ENCODE assay signal across 14 mouse cellular contexts in the genomic region with DNA sequence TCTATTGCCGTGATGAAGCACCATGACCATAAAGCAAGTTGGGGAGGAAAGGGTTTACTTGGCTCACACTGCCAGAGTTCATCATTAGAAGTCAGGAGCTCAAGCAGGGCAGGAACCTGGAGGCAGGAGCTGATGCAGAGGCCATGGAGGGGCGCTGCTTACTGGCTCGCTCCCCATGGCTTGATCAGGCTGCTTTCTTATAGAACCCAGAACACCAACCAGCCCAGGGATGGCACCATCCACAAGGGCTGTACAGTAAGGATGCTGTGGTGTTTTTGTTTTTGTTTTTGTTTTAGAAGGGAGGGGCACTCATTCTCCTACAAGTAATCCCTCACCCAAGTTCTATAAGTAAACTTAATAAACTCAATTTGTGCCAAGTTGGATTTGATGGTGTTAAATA.
"Had no signal": no experiment of that assay in that cellular context is flagged by ENCODE, and none has a peak within 500 bp of the region (broad histone marks: within the 10 kb centered on the region; RNA-seq: fewer than 3 reads in every experiment).

No protein-coding gene starts in this region.

- H3K4me3 ChIP-seq: limb, embryonic 13.5 days; liver, embryonic 12.5 days; myocyte; neural tube, embryonic 15.5 days had no signal

- H3K9me3 ChIP-seq: limb, embryonic 13.5 days; liver, embryonic 12.5 days; neural tube, embryonic 15.5 days had no signal

- H3K4me2 ChIP-seq: limb, embryonic 13.5 days; liver, embryonic 12.5 days; lung, embryonic 14.5 days; neural tube, embryonic 15.5 days had no signal

- H3K9ac ChIP-seq: limb, embryonic 13.5 days; liver, embryonic 12.5 days; lung, embryonic 14.5 days; neural tube, embryonic 15.5 days had no signal

- ATAC-seq: liver, embryonic 12.5 days had no signal

- H3K27me3 ChIP-seq: limb, embryonic 13.5 days; liver, embryonic 12.5 days; neural tube, embryonic 15.5 days had no signal

- H3K36me3 ChIP-seq: limb, embryonic 13.5 days; liver, embryonic 12.5 days; neural tube, embryonic 15.5 days had no signal

- H3K27ac ChIP-seq: limb, embryonic 13.5 days; liver, embryonic 12.5 days; neural tube, embryonic 15.5 days; stomach, postnatal 0 days had no signal

- DNase-seq: kidney, adult 9 months; kidney, postnatal 10 days; kidney, postnatal 4 days; left cerebral cortex, postnatal 4 days; lung, embryonic 14.5 days; midbrain, embryonic 14.5 days; right cerebral cortex, adult 18-20 months; right cerebral cortex, postnatal 25 days; thymus, postnatal 4 days had no signal
